8 mouse cellular contexts compared by ENCODE assay signal in the genomic region with DNA sequence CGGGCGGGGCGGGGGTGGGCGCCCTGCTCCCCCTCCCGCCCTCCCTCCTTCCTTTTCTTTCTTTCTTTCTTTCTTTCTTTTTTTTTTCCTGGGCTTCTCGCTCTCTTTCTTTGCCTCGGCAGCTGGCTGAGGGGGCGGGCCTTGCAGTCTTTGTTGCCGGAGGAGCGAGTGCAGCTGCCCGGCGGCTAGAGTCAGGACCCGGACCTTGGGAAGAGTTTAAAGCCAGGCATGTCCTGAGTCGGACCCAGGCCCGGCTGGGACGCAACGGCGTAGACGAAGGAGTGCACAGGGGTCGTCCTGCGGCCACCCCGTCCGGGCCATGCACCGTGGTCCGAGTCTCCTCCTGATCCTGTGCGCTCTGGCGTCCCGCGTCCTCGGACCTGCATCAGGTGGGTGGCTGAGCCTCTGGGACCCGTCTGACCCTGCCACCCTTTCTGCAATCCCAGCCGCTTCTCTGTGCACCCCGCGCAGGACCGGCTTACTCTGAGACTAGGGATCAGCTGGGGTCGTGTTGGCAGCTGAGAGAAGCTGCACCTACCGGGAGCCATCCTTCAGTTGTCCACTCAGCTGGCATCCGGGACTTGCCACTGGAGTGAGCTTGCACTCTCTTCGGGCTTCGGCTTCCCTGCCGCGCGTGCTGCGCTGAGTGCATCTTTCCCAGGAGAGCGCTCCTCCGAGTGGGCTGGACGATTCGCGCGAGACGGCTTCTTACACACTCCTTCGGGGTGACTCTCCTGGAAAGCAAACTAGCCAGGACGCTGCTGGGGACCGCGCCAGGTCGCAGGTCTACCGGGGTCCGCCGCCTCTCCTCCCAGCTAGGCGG. TPM values are rescaled to one million over a fixed set of nuclear protein-coding genes. Genes with fewer than 3 reads are reported as not detected.
A peak's percentile ranks its signal among the peaks of the same experiment; 100 is the strongest.
DNase-seq lines count a peak whose midpoint lies in the region; ATAC-seq and TF ChIP-seq lines count a peak whose summit lies in the region.

A gene (plus strand): TSS at position 144 of the 823 bp plus-strand sequence.

- peak within 1 kb of the TSS; percentile 86 for H3K4me2 ChIP-seq in embryonic facial prominence, embryonic 12.5 days (replicated peaks)
- peak within 1 kb of the TSS; percentile 99 for H3K4me2 ChIP-seq in heart, embryonic 16.5 days (ENCODE audit: low read depth, low read length)
- peak within 1 kb of the TSS; percentile 89 for H3K4me2 ChIP-seq in lung, postnatal 0 days (replicated peaks; ENCODE audit: low read depth, low read length)

- H3K4me3 ChIP-seq in embryonic facial prominence, embryonic 12.5 days = peak within 1 kb of the TSS; percentile 81
- H3K4me3 ChIP-seq in heart, embryonic 16.5 days (ENCODE audit: low read length) = peak within 1 kb of the TSS; percentile 89
- H3K4me3 ChIP-seq in lung, postnatal 0 days (ENCODE audit: low read depth, low read length) = peak within 1 kb of the TSS; percentile 52

- H3K36me3 ChIP-seq in embryonic facial prominence, embryonic 12.5 days = no peaks in the 10 kb centered on the region
- H3K36me3 ChIP-seq in heart, embryonic 16.5 days (ENCODE audit: control insufficient read depth, insufficient read depth) = peaks cover 3% of the 10 kb centered on the region; the same call in 1 of the 2 replicates
- no peaks in the 10 kb centered on the region for H3K36me3 ChIP-seq in lung, postnatal 0 days (ENCODE audit: insufficient read depth, low read length)

- peak within 1 kb of the TSS; percentile 70 for H3K27ac ChIP-seq in embryonic facial prominence, embryonic 12.5 days
- peak within 1 kb of the TSS; percentile 47 for H3K27ac ChIP-seq in heart, embryonic 16.5 days (ENCODE audit: low read length)
- 0 out of 2 replicates have a peak within 1 kb of the TSS, but pooled peaks have one; percentile 16 for H3K27ac ChIP-seq in lung, postnatal 0 days (ENCODE audit: low read length)

- no peaks in the 10 kb centered on the region for H3K9me3 ChIP-seq in embryonic facial prominence, embryonic 12.5 days
- H3K9me3 ChIP-seq in heart, embryonic 16.5 days (replicated peaks; ENCODE audit: control insufficient read depth, low read length) = peaks cover 2% of the 10 kb centered on the region; the same call in 1 of the 2 replicates
- H3K9me3 ChIP-seq in lung, postnatal 0 days (ENCODE audit: low read length) = no peaks in the 10 kb centered on the region

- TF ChIP-seq CTCF in lung, postnatal 0 days (IDR thresholded peaks at IDR 0.05) = no peak

- DNase-seq in B cell, adult 2 months = peak; percentile 16 to 25
- peak; percentile 7 for DNase-seq in T-cell, adult 2 months (ENCODE audit: low spot score)
- DNase-seq in kidney, postnatal 14 days = peak; percentile 48
- no peak for DNase-seq in lung, postnatal 0 days (ENCODE audit: low spot score)
- DNase-seq in ovary, postnatal 14 days (ENCODE audit: low spot score) = peak; percentile 24
- DNase-seq in urinary bladder, postnatal 10 days (ENCODE audit: low spot score) = no peak

- peak; percentile 76 for ATAC-seq in embryonic facial prominence, embryonic 12.5 days (ENCODE audit: insufficient number of reproducible peaks, insufficient read depth, low FRiP score, low TSS enrichment)
- peak; percentile 49 for ATAC-seq in heart, embryonic 16.5 days (replicated peaks; ENCODE audit: extremely low read depth, insufficient read depth, low FRiP score)
- ATAC-seq in lung, postnatal 0 days = peak; percentile 72

- peak within 1 kb of the TSS; percentile 82 for H3K9ac ChIP-seq in embryonic facial prominence, embryonic 12.5 days
- peak within 1 kb of the TSS; percentile 89 for H3K9ac ChIP-seq in heart, embryonic 16.5 days (ENCODE audit: low read length)
- no peak within 1 kb of the TSS for H3K9ac ChIP-seq in lung, postnatal 0 days (replicated peaks; ENCODE audit: low read depth)

- no peak for TF ChIP-seq EP300 in lung, postnatal 0 days (IDR thresholded peaks at IDR 0.05)

- WGBS in embryonic facial prominence, embryonic 12.5 days = under 1% methylated on average over 55 of the region's 60 CpGs
- WGBS in heart, embryonic 16.5 days = under 1% methylated on average over 52 of the region's 60 CpGs
- under 1% methylated on average over 55 of the region's 60 CpGs for WGBS in lung, postnatal 0 days

- peaks cover 11% of the 10 kb centered on the region; the same call in 1 of the 2 replicates for H3K4me1 ChIP-seq in embryonic facial prominence, embryonic 12.5 days
- peaks cover 24% of the 10 kb centered on the region for H3K4me1 ChIP-seq in heart, embryonic 16.5 days (ENCODE audit: control insufficient read depth, insufficient read depth, low read length)
- H3K4me1 ChIP-seq in lung, postnatal 0 days (ENCODE audit: insufficient read depth, low read depth, low read length) = 0 out of 2 replicates have a peak, but pooled peaks cover 3% of the 10 kb centered on the region

- no peaks in the 10 kb centered on the region for H3K27me3 ChIP-seq in embryonic facial prominence, embryonic 12.5 days
- H3K27me3 ChIP-seq in heart, embryonic 16.5 days (ENCODE audit: control insufficient read depth, insufficient read depth, low read length) = no peaks in the 10 kb centered on the region
- no peaks in the 10 kb centered on the region for H3K27me3 ChIP-seq in lung, postnatal 0 days (replicated peaks; ENCODE audit: insufficient read depth, low read length)

RNA-seq across cellular contexts. Expression of the gene that starts here (rescaled TPM):
- 26.0 and 26.6 TPM in 2 replicates for polyA plus RNA-seq in embryonic facial prominence, embryonic 12.5 days (2016; fragmentation: Nextera tagmentation; extraction: Ambion mirVana)
- 8.7 and 9.3 TPM in 2 replicates for polyA plus RNA-seq in heart, embryonic 16.5 days (2015; fragmentation: Nextera tagmentation; extraction: Ambion mirVana)
- polyA plus RNA-seq in lung, postnatal 0 days (2015; fragmentation: Nextera tagmentation; extraction: Ambion mirVana) = 4.1 and 5.4 TPM in 2 replicates

Comparison
In these comparisons a context has a peak if more than half of its experiments do, and no peak if none do; other contexts are left out.
1. DNase-seq: peak in B cell, adult 2 months (2 of 2), T-cell, adult 2 months (single experiment), kidney, postnatal 14 days (single experiment) and ovary, postnatal 14 days (single experiment); none in lung, postnatal 0 days (single experiment) and urinary bladder, postnatal 10 days (single experiment).
2. H3K27ac ChIP-seq: peak in every context shown above with its lines; median percentile 70 in embryonic facial prominence, embryonic 12.5 days; 47 in heart, embryonic 16.5 days; 16 in lung, postnatal 0 days.
3. Peak in every context shown above with its lines, with median percentiles within 50 percentile points of each other: ATAC-seq, H3K4me2 ChIP-seq and H3K4me3 ChIP-seq.